Mouse (Mus musculus) stomach, postnatal 0 days (tissue): ENCODE measurements at regions not wholly inside any gene's neighbourhood (a gene's known extent, or its start where the extent isn't known, plus 50 kb on each side); places are given as distances from the start of the nearest gene placed in this dataset.

Experiments used
- CTCF ChIP-seq: IDR thresholded peaks from 2 replicates; pipeline ENCODE4 v1.5.1; 2016; ENCODE audit warnings: antibody characterized with exemption, low read depth, mild to moderate bottlenecking, moderate library complexity
- EP300 ChIP-seq: optimal IDR thresholded peaks from 2 replicates; pipeline ENCODE3; 2016; ENCODE audit warnings: antibody characterized with exemption

- TF ChIP-seq EP300 (no peak), CTCF (no peak)
Measured at GRCm38 (mm10) chr6:121560393-121560793, 74.8 kb upstream of the A2m start.
